In the genomic region with DNA sequence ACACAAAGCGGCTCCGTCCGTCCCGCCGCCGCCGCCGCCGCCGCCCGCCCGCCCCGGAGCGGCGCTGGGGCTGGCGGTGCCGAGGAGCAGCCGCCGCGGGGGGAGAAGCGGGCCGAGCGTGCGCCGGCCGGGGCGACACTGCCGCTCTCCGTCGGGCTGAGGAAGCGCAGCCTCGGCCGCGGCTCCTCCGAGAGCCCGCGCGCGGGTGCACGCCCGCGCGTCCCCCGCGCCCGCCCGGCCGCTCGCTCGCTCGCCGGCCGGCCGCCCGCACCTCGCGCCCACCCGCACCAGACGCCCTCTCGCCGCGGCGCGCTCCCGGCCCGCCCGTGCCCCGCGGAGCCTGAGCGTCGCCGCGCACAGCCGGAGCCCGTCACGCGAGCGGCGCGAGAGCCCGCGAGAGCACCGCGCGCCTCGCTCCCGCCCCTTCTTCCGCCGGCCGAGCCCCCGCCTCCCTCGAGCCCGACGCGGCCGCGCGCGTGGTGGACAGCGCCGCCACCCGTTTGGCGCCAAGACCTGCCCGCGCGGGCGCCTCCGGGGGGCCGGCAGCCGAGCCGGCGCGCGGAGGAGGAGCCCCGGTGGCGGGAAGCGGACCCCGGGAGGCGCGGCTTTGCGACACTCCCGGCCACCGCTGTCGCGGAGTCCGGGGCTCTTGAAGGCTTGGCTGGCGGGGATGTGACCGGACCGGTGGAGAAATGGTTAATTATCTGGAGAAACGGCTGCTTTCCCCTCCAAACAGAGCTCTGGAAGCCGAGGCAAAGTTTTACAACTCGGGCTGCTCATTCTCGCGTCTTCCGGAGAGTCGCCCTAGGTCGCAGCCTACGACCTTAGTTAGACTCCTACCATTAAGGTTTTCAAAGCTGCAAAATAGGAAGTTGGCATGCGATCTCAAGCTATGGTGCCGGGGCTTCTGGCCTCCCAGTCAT, we compare ENCODE assay signal across 8 mouse cellular contexts. TPM values are rescaled to one million over a fixed set of nuclear protein-coding genes. Genes with fewer than 3 reads are reported as not detected.
DNase-seq lines count a peak whose midpoint lies in the region; ATAC-seq lines count a peak whose summit lies in the region.

A gene (minus strand): TSS at position 438 of the 923 bp plus-strand sequence.

- under 1% methylated on average over 71 of the region's 140 CpGs for WGBS in hindbrain, embryonic 13.5 days

- peak; percentile 95 for DNase-seq in NIH3T3 (ENCODE audit: low read depth)
- DNase-seq in cerebellum, postnatal 10 days: peak; percentile 92 to 94
- peak; percentile 66 to 72 for DNase-seq in frontal cortex, postnatal 14 days (ENCODE audit: low spot score in 2 of 2)
- DNase-seq in layer of hippocampus, postnatal 25 days (ENCODE audit: extremely low spot score in 1 of 2, low spot score in 1 of 2): peak; percentile 71 to 72
- peak; percentile 86 for DNase-seq in lung, postnatal 25 days (ENCODE audit: low spot score)
- DNase-seq in retina, embryonic 14.5 days (ENCODE audit: low spot score): peak; percentile 90
- DNase-seq in thymus, postnatal 4 days: peak; percentile 92

- H3K4me2 ChIP-seq in hindbrain, embryonic 13.5 days: peak within 1 kb of the TSS; percentile 60

- H3K9me3 ChIP-seq in hindbrain, embryonic 13.5 days: no peaks in the 10 kb centered on the region

- peaks cover 32% of the 10 kb centered on the region for H3K4me1 ChIP-seq in hindbrain, embryonic 13.5 days (replicated peaks)

- ATAC-seq in hindbrain, embryonic 13.5 days (ENCODE audit: low FRiP score): peak; percentile 93

- no peaks in the 10 kb centered on the region for H3K27me3 ChIP-seq in hindbrain, embryonic 13.5 days

- H3K36me3 ChIP-seq in hindbrain, embryonic 13.5 days: peaks cover 10% of the 10 kb centered on the region

- H3K4me3 ChIP-seq in hindbrain, embryonic 13.5 days: peak within 1 kb of the TSS; percentile 96

- H3K27ac ChIP-seq in hindbrain, embryonic 13.5 days: peak within 1 kb of the TSS; percentile 94

- H3K9ac ChIP-seq in hindbrain, embryonic 13.5 days: peak within 1 kb of the TSS; percentile 94

RNA-seq across cellular contexts. Expression of the gene that starts here (rescaled TPM):
- polyA plus RNA-seq in hindbrain, embryonic 13.5 days (2015; fragmentation: Nextera tagmentation; extraction: Ambion mirVana): 54.2 and 57.8 TPM in 2 replicates
- total RNA-seq in layer of hippocampus, postnatal 25 days (2021): 10 to 100 TPM; 68.3 to 78.2 TPM

Comparison
In these comparisons a context has a peak if more than half of its experiments do, and no peak if none do; other contexts are left out.
1. Peak in every context shown above with its lines: DNase-seq, ATAC-seq, H3K4me3 ChIP-seq and H3K27ac ChIP-seq.